Mouse (Mus musculus) erythroid progenitor cell, adult 5-6 weeks (primary cell): ENCODE measurements around the gene Mex3b. TPM values are rescaled to one million over a fixed set of nuclear protein-coding genes. Genes with fewer than 3 reads are reported as not detected.

Experiments
- ATAC-seq: replicated peaks from 2 replicates; pipeline ENCODE4 v1.8.0; 2016; ENCODE audit warnings: moderate number of reproducible peaks, mild to moderate bottlenecking, moderate TSS enrichment, inconsistent platforms; ENCODE audit not compliant: poor library complexity, low FRiP score, severe bottlenecking
- total RNA-seq, 2 experiments: library from RNA; stranded (forward) in 1 of 2; stranded (reverse) in 1 of 2; fragments of 150-400 nt in 1 of 2; fragments of 186-747, 209-891 nt in 1 of 2; gene quantifications; 2 replicates each; pipeline versions ENCODE4 v1.2.3 to v1.2.4; 2015 to 2017; ENCODE audit warnings: low replicate concordance in 2 of 2

The Mex3b gene
- total RNA-seq, 2 experiments from 2014 or later: 0.84 to 3.3 TPM

DNA sequence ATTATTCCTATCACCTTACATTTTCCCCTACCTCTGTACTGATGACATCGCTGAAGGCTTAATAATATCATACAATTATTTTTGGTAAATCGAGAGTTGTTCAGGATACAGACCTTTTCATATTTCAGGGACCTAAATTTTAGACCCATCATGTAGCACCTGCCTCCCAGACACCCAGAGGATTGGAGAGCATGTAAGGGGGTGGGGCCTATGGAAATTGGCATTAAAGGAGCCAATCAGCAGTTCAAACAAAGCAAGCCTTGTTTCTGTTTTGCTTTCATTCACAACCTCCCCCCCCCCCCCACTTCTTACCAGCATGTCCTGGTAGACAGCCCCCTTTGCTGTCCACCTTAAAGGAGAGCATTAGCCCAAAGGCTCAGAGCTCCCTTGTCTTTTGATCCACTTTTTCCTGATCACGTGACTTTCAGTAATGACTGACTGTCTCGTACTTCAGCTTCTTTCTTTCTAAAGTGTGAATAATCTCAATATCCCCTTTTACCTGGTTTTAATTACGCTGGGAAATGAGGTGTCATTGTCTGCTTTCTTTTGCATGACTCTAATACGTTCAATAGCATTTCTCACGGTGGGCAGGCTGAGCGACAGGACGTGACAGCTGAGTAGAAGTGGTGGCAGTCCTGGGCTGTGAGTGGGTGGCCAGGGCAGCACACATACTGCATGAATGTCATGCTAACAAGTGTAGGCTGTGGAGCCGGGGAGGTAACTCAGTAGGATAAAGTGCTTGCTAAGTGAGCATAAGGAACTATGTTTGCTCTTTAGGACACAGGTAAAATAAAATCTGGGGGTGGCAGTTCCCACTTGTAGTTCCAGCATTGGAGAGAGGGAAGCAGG lies 43.6 kb downstream of the Mex3b start:
- ATAC-seq: no peak

DNA sequence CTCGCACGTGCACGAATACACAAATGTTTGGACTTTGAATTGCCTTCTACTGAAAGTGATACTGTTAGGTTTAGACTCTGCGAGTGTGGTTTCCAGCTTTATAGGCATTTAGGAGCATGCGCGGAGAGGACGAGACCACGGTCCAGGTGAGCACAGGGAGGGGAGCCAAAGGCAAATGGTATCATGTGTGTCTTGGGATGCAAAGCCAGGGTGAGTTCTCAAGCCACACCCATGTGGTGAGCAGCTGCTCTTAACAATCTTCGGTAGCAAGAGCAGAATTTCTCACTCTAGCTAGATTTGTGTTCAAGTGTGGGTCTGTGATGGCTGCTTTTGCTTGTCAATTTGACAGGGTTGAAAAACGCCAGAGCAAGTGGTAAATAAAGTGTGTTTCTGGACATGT lies 44.4 kb downstream of the Mex3b start:
- ATAC-seq: no peak

DNA sequence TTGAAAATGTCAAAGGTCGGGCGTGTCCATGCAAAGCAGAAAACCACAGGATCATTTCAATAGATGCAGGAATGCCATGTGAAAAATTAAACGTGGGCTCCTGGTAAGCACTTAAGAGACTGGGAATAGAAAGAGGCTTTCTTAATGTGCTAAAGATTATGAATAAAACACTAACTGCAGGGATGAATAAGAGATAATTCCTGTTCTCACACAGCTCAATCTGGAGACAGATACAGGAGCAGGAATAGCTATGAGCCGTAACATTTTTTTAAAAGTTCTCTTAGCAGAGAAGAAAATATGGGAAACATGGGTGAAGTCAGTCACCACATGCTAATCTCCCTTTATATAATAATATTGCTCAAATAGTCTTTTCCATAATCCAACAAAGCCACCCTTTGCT lies 47.2 kb downstream of the Mex3b start:
- ATAC-seq: no peak

Other genes with a start within 250 kb of the Mex3b start
- gene Saxo2, start 218.8 kb upstream of the Mex3b start, total RNA-seq (2015; ENCODE audit: low replicate concordance): not detected in 2 replicates
- not detected in 2 replicates for gene Saxo2, start 218.8 kb upstream of the Mex3b start, total RNA-seq (2017; ENCODE audit: low replicate concordance)
- gene Efl1, start 218.7 kb upstream of the Mex3b start, total RNA-seq (2015; ENCODE audit: low replicate concordance): 4.2 and 10.8 TPM in 2 replicates
- gene Efl1, start 218.7 kb upstream of the Mex3b start, total RNA-seq (2017; ENCODE audit: low replicate concordance): 3.4 and 4.4 TPM in 2 replicates